Mouse (Mus musculus) lung, embryonic 15.5 days (tissue): Measurements from ENCODE around the gene Ppp1r2. TPM values are rescaled to one million over a fixed set of nuclear protein-coding genes. Genes with fewer than 3 reads are reported as not detected.

Experiments
- ATAC-seq: fragments of 200-750 bp; cut with Nextera tagmentation; 2 replicates; pipeline ENCODE4 v1.8.0; 2017; ENCODE audit warnings: moderate number of reproducible peaks, borderline replicate concordance; ENCODE audit not compliant: low FRiP score, low TSS enrichment; ENCODE audit errors: extremely low read depth
- H3K27ac ChIP-seq: fragments of 300-500 bp; sonication (generic); 2 replicates; pipeline ENCODE4 v1.5.1; 2015; ENCODE audit warnings: moderate library complexity, mild to moderate bottlenecking, inconsistent platforms
- H3K27me3 ChIP-seq: fragments of 300-500 bp; sonication (generic); 2 replicates; pipeline ENCODE4 v1.6.1; 2015; ENCODE audit warnings: inconsistent platforms
- H3K36me3 ChIP-seq: fragments of 300-500 bp; sonication (generic); 2 replicates; pipeline ENCODE4 v1.6.1; 2015; ENCODE audit warnings: inconsistent platforms
- H3K4me1 ChIP-seq: fragments of 300-500 bp; sonication (generic); 2 replicates; pipeline ENCODE4 v1.6.1; 2015; ENCODE audit warnings: inconsistent platforms
- H3K4me2 ChIP-seq: fragments of 300-500 bp; sonication (generic); 2 replicates; pipeline ENCODE4 v1.6.1; 2015; ENCODE audit warnings: inconsistent platforms, mild to moderate bottlenecking, moderate library complexity
- H3K4me3 ChIP-seq: fragments of 300-500 bp; sonication (generic); 2 replicates; pipeline ENCODE4 v1.5.1; 2015; ENCODE audit warnings: mild to moderate bottlenecking, inconsistent platforms
- H3K9ac ChIP-seq: fragments of 300-500 bp; sonication (generic); 2 replicates; pipeline ENCODE4 v1.6.1; 2015; ENCODE audit warnings: inconsistent platforms
- H3K9me3 ChIP-seq: fragments of 300-500 bp; sonication (generic); 2 replicates; pipeline ENCODE4 v1.6.1; 2016; ENCODE audit warnings: inconsistent platforms
- WGBS: fragments of 180-500 bp; shearing (Covaris S2); methylation state at CpG from one replicate; pipeline ENCODE4 v1.1.7; 2015; 5-methylcytosine and 5-hydroxymethylcytosine counted together
- polyA plus RNA-seq: library from polyadenylated mRNA; unstranded; fragments of >200 nt; fragmentation: Nextera tagmentation; extraction: Ambion mirVana; gene quantifications from 2 replicates; pipeline ENCODE4 v1.2.1, GENCODE M21; 2015

Gene Ppp1r2
- polyA plus RNA-seq, 1 experiment from 2014 or later, result 107 TPM

DNA sequence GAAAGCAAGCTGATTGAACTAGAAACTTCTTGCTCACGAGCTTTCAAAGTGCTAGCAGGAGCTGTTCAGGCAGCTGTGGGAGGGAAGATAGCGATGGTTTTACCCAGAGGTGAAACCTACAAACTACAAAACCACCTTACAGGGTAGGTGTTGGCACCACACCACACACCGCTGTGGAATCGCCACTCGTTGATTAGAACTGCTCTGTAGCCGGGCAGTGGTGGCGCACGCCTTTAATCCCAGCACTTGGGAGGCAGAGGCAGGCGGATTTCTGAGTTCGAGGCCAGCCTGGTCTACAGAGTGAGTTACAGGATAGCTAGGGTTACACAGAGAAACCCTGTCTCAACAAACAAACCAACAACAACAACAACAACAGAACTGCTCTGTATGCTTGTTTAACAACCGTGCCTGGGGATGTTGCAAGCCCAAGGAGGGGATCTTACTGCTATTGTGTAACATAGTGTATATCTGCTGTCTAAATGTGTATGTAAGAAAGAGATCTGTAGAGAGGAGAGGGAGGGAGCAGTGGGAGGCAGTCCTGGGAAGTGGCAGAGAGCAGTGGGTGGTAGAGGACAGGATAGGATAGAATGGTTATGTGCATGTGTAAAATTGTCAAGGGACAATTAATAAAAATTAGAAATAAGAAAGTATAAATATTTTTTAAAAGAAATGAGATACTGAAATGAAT, 11.9 kb upstream of the Ppp1r2 start:
- no peak overlapping the region for H3K27ac ChIP-seq
- 84% methylated on average over 11 of the region's 11 CpGs for WGBS

DNA sequence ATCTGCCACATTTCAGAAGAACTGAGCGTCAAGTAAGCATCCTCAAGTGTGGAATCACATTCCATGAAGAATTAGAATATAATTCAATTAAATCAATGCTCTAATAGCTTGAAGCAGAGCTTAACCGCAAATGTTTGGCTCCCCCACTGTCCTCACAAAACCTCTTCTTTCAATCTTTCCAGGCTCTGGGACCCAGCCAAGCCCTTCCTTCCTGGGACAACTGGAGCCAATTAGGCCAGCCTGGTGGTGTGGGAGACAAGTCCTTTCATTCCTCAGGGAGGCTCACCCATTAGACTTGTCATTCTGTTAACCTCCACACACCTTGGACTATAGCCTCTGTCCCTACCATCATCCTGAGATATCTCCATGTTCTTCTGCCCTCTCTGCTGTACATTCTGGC, 6.9 kb upstream of the Ppp1r2 start:
- Histone ChIP-seq H3K9ac (no peak overlapping the region), H3K36me3 (no peaks in the 10 kb centered on the region), H3K27me3 (no peaks in the 10 kb centered on the region), H3K9me3 (no peaks in the 10 kb centered on the region), H3K4me2 (no peak overlapping the region), H3K27ac (no peak overlapping the region), H3K4me1 (peaks cover 4% of the 10 kb centered on the region), H3K4me3 (no peak overlapping the region)
- no peak for ATAC-seq
- WGBS, result 87% methylated on average over 2 of the region's 2 CpGs

More for the DNA sequence above, 11.9 kb upstream of the Ppp1r2 start:
- Histone ChIP-seq H3K36me3 (no peaks in the 10 kb centered on the region), H3K27me3 (no peaks in the 10 kb centered on the region), H3K4me1 (peaks cover 18% of the 10 kb centered on the region), H3K9ac (no peak overlapping the region), H3K9me3 (no peaks in the 10 kb centered on the region), H3K4me2 (no peak overlapping the region), H3K4me3 (no peak overlapping the region)
- no peak for ATAC-seq

DNA sequence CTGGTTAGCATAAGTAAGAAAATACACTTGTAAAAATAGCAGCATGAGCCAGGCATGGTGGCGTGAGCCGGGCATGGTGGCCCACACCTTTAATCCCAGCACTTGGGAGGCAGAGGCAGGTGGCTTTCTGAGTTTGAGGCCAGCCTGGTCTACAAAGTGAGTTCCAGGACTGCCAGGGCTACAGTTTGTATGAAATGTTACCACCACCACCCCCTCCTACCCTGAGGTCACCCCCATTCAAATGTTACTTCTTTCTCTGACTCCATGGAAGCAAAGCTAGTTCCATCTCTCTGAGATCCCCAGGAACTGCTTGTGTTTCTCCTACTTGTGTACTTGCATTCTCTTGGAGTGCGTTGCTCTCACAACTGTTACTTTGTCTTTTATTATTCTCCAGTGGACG, 5.1 kb upstream of the Ppp1r2 start:
- 85% methylated on average over 4 of the region's 4 CpGs for WGBS
- H3K4me1 ChIP-seq, result peaks cover 20% of the 10 kb centered on the region
- no peak overlapping the region for H3K4me3 ChIP-seq
- no peak overlapping the region for H3K4me2 ChIP-seq
- ATAC-seq, result no peak
- H3K27me3 ChIP-seq, result no peaks in the 10 kb centered on the region
- H3K9ac ChIP-seq, result no peak overlapping the region
- no peak overlapping the region for H3K27ac ChIP-seq
- H3K9me3 ChIP-seq, result no peaks in the 10 kb centered on the region
- no peaks in the 10 kb centered on the region for H3K36me3 ChIP-seq

DNA sequence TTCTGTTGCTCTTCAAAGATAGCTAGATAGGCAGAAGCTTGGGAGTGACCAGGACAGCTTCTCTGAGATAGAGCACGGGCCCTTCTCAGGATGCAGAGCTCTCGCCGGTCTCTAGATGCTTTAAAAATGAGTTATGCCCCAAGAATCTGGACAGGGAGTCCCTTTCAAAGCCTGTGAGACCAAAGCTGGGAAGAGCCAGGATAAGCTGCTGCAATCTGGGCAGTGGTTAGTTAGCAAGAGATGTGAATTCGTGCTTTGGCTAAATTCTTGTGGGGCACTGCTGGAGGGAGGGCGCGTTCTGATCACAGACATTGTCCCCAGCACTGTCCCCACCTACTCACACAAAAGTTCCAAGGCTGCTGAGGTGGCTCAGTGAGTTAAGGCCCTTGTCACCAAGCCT, 3.5 kb upstream of the Ppp1r2 start:
- H3K27ac ChIP-seq, result no peak overlapping the region
- no peak overlapping the region for H3K9ac ChIP-seq
- ATAC-seq, result no peak
- H3K4me1 ChIP-seq, result peaks cover 24% of the 10 kb centered on the region
- H3K4me3 ChIP-seq, result no peak overlapping the region
- no peaks in the 10 kb centered on the region for H3K36me3 ChIP-seq
- WGBS, result 65% methylated on average over 6 of the region's 6 CpGs
- no peaks in the 10 kb centered on the region for H3K27me3 ChIP-seq
- no peaks in the 10 kb centered on the region for H3K9me3 ChIP-seq
- no peak overlapping the region for H3K4me2 ChIP-seq

DNA sequence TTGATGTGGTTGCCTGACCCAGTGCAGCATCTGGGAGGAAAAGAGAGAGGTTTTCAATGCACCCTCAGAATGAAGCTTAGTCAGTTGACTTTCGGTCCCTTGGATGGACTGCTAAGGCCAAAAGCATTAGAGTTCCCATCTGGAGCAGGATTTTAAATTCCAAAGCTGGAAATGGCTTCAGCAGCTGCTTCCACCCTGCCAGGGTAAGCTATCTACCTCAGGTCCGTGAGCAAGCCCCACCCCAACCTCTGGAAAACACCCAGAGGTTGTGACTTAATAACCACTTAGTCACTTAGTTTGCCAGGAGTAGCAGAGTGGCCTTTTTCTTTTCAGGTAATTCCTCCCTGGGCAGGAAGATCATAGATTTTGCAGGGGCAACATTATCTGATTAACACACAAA, 3.0 kb upstream of the Ppp1r2 start:
- Histone ChIP-seq H3K4me2 (no peak overlapping the region), H3K36me3 (no peaks in the 10 kb centered on the region), H3K27ac (no peak overlapping the region), H3K27me3 (no peaks in the 10 kb centered on the region), H3K4me3 (no peak overlapping the region), H3K4me1 (peaks cover 29% of the 10 kb centered on the region), H3K9ac (no peak overlapping the region), H3K9me3 (no peaks in the 10 kb centered on the region)
- ATAC-seq, result no peak
- 57% methylated on average over 2 of the region's 2 CpGs for WGBS

DNA sequence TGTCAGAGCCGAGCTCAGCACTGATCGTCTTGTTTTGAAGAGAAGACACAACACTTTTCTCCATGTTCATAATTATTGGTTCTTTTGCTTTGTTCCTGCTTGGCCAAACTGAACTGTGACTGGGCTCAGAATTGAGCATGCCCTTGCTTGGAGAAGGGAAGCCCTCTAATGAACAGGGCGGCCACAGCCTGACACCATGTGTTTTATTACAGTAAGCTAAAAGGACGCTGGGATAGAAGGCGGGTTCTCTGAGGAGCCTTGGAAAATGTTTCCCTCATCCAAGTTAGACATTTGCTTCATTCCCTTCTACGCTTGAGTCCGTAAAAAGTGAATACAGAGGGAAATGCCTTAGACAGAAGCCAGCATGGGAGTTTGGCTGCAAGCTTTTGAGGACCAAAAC, 1.9 kb upstream of the Ppp1r2 start:
- Histone ChIP-seq H3K27ac (peak overlapping the region; percentile 85), H3K4me2 (no peak overlapping the region), H3K36me3 (no peaks in the 10 kb centered on the region), H3K27me3 (no peaks in the 10 kb centered on the region), H3K4me1 (peaks cover 39% of the 10 kb centered on the region), H3K9ac (no peak overlapping the region), H3K4me3 (no peak overlapping the region), H3K9me3 (no peaks in the 10 kb centered on the region)
- ATAC-seq, result no peak
- WGBS, result 71% methylated on average over 7 of the region's 7 CpGs

DNA sequence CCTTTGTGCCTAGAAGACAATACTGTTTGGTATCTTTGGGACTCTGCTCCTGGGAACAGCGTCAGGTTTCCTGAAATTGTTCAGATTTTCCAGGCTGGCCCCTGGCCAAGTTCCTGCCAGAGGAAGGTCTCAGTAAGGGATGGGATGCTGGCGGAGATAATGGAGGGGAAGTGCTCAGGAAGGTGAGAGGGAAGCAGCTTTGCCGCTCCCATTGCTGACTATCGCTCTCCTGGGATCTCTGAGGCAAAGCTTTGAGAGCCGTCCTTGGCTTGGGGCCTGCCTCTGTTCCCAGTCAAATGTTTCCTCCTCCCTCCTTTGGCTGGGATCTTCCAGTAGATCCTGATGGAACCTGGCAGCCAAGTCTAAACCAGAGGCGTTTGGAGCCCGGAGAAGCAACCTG, 1.5 kb upstream of the Ppp1r2 start:
- H3K27ac ChIP-seq, result peak overlapping the region; percentile 85
- H3K9me3 ChIP-seq, result no peaks in the 10 kb centered on the region
- no peak overlapping the region for H3K9ac ChIP-seq
- H3K4me2 ChIP-seq, result no peak overlapping the region
- 45% methylated on average over 7 of the region's 7 CpGs for WGBS
- no peak overlapping the region for H3K4me3 ChIP-seq
- H3K36me3 ChIP-seq, result no peaks in the 10 kb centered on the region
- ATAC-seq, result no peak
- no peaks in the 10 kb centered on the region for H3K27me3 ChIP-seq
- peaks cover 39% of the 10 kb centered on the region for H3K4me1 ChIP-seq

DNA sequence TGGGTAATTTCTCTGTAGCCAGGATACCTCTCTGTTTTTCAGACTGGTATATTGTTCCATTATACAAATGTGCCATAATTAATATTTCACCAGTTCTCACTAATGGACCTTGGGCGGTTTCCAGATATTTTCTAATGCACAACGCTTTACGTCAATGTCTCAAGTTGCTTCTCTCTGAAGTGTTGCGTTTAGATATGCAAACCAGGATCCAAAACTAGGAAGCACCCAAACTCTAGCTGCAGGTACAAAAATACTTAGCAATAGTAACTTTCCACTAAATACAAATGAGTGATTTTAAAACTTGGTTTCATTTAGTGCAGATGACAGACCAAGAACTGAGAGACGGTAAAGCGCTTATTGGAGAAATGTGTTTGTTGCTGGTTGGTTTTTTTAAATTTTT, 993 bp downstream of the Ppp1r2 start:
- H3K27ac ChIP-seq, result peak overlapping the region; percentile 95
- no peaks in the 10 kb centered on the region for H3K36me3 ChIP-seq
- no peaks in the 10 kb centered on the region for H3K27me3 ChIP-seq
- under 1% methylated on average over 6 of the region's 6 CpGs for whole genome bisulfite sequencing
- H3K4me3 ChIP-seq, result peak overlapping the region; percentile 90
- ATAC-seq, result no peak
- peaks cover 45% of the 10 kb centered on the region for H3K4me1 ChIP-seq
- H3K4me2 ChIP-seq, result peak overlapping the region; percentile 61
- peak overlapping the region; percentile 99 for H3K9ac ChIP-seq
- H3K9me3 ChIP-seq, result no peaks in the 10 kb centered on the region

DNA sequence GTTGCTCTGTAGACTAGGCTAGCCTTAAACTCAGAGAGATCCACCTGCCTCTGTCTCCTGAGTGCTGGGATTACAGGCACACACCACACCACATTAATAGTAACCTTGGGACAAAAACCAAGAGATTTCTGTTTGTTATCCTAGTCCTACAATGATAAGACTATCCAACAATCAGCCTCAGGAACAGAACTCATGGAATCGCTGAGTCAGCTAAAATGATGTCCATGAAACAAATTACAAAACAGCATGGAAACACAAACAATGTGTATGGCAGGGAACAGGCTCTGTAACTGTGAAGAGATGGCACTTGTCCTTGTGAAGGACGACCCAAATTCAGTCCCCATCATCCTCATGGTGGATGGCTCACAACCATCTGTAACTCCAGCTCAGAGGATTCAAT, 8.4 kb downstream of the Ppp1r2 start:
- H3K36me3 ChIP-seq, result peaks cover 9% of the 10 kb centered on the region
- 90% methylated on average over 2 of the region's 2 CpGs for WGBS
- H3K9ac ChIP-seq, result no peak overlapping the region
- H3K27ac ChIP-seq, result no peak overlapping the region
- H3K9me3 ChIP-seq, result no peaks in the 10 kb centered on the region
- no peak overlapping the region for H3K4me3 ChIP-seq
- H3K4me1 ChIP-seq, result peaks cover 6% of the 10 kb centered on the region; the same call in 1 of the 2 replicates
- H3K27me3 ChIP-seq, result no peaks in the 10 kb centered on the region
- H3K4me2 ChIP-seq, result no peak overlapping the region
- ATAC-seq, result no peak

DNA sequence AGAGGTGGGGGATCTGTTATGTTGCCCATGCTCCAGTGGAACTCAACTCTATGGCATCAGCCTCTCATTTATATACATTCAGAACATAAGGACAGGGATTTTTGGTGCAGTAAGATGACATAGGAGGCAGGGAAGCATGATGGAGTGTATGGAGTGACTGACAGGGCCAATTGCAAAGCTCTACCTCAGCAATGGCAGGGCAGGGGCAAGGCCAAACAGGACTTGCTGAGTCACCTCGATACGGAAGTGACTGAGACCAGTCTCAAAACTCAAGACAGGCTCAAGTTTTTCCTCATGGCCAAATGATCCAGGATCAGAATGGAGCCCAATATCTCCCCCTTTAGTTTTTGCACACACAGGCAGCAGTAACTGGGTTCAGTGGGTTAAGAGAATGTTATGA, 18.9 kb downstream of the Ppp1r2 start:
- Histone ChIP-seq H3K27me3 (no peaks in the 10 kb centered on the region), H3K9me3 (no peaks in the 10 kb centered on the region), H3K4me1 (no peaks in the 10 kb centered on the region), H3K27ac (no peak overlapping the region), H3K4me2 (no peak overlapping the region), H3K4me3 (no peak overlapping the region), H3K9ac (no peak overlapping the region), H3K36me3 (peaks cover 58% of the 10 kb centered on the region)
- no peak for ATAC-seq
- WGBS, result 83% methylated on average over 2 of the region's 2 CpGs

DNA sequence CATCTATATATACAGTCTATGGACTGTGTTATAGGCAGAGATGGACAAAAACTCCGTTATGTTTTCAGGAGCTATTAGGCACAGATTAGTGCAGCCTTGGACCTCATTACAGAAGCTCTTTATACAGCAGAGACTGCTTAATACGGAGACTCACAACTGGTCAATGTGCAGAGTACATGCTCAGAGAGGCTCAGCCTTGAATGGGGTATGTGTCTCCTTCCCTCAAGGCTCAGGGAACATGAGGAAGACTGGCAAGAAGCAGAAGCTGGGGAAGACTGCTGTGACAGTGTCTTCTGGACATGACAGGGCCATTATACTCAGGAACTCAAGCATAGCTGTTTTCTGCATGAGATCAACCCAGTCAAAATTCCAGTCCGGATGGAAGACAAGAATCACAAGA, 19.4 kb downstream of the Ppp1r2 start:
- no peak overlapping the region for H3K4me3 ChIP-seq
- no peak for ATAC-seq
- no peaks in the 10 kb centered on the region for H3K4me1 ChIP-seq
- no peak overlapping the region for H3K4me2 ChIP-seq
- H3K27me3 ChIP-seq, result no peaks in the 10 kb centered on the region
- H3K9me3 ChIP-seq, result no peaks in the 10 kb centered on the region
- no peak overlapping the region for H3K27ac ChIP-seq
- H3K9ac ChIP-seq, result no peak overlapping the region
- peaks cover 54% of the 10 kb centered on the region for H3K36me3 ChIP-seq
- 78% methylated on average over 3 of the region's 3 CpGs for WGBS

DNA sequence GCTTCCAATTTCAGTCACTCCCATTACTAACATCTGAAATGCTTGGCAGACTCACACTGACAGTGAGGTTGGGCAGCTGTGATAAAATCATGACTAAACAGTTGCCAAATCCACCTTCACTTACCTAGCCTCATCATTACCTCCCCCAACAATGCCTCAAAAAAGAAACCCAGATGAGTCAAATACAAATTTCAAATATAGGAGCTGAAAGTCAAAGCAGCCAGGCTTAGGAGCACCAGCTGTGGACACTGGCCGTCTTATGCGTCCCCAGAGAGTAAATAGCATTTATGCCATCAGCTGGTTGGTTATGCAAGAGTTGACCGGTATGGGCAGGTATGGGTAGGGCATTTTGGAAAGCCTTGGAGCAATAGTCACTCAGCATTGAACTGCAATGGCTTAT, 25.7 kb downstream of the Ppp1r2 start:
- Histone ChIP-seq H3K9me3 (no peaks in the 10 kb centered on the region), H3K4me3 (no peak overlapping the region), H3K36me3 (peaks cover 5% of the 10 kb centered on the region), H3K9ac (no peak overlapping the region), H3K4me1 (no peaks in the 10 kb centered on the region), H3K4me2 (no peak overlapping the region), H3K27me3 (no peaks in the 10 kb centered on the region), H3K27ac (no peak overlapping the region)
- no peak for ATAC-seq
- WGBS, result 78% methylated on average over 3 of the region's 3 CpGs

DNA sequence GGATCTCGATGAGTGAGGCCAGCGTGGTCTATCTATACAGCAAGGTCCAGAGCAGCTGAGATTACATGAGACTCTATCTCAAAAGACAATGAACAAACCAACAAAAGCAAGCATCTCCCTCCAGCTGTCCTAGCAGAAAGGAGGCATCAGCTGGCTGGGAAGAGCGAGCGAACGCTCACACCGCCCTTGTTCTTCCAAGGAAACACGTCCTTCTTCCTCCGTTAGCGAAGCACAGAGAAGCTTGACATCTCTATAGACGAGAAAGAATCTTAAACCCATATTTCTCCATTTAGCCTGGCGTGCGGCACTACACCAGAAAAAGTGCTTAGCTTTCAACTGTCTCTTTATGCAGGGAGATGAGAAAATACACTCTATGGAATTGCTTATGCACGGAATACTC, 26.4 kb downstream of the Ppp1r2 start:
- 82% methylated on average over 13 of the region's 13 CpGs for WGBS
- H3K9me3 ChIP-seq, result no peaks in the 10 kb centered on the region
- H3K4me3 ChIP-seq, result no peak overlapping the region
- H3K4me2 ChIP-seq, result no peak overlapping the region
- H3K9ac ChIP-seq, result no peak overlapping the region
- peaks cover 5% of the 10 kb centered on the region for H3K36me3 ChIP-seq
- H3K4me1 ChIP-seq, result no peaks in the 10 kb centered on the region
- ATAC-seq, result no peak
- no peaks in the 10 kb centered on the region for H3K27me3 ChIP-seq
- H3K27ac ChIP-seq, result no peak overlapping the region
